Mouse (Mus musculus) thymus, postnatal 36 days (tissue): ENCODE measurements around the gene Enc1.

Experiments used
- DNase-seq, 2 experiments: peaks; one replicate each; pipeline ENCODE4 v3.0.0; 2022; ENCODE audit warnings: mixed read lengths in 2 of 2

Gene Enc1

GRCm38 (mm10) chr13:97295101-97295852 lies 54.4 kb downstream of the Enc1 start:
- no peak for DNase-seq

GRCm38 (mm10) chr13:97295853-97296219 lies 54.9 kb downstream of the Enc1 start:
- no peak for DNase-seq

GRCm38 (mm10) chr13:97296281-97296680 lies 55.4 kb downstream of the Enc1 start:
- DNase-seq, result no peak

GRCm38 (mm10) chr13:97296757-97297156 lies 55.9 kb downstream of the Enc1 start:
- DNase-seq, result no peak

- no peak for DNase-seq
Observed at GRCm38 (mm10) chr13:97297418-97298050, 56.6 kb downstream of the Enc1 start.

- DNase-seq, result no peak
Observed at GRCm38 (mm10) chr13:97298896-97299295, 58.0 kb downstream of the Enc1 start.

GRCm38 (mm10) chr13:97299877-97300873 lies 59.3 kb downstream of the Enc1 start:
- no peak for DNase-seq
